In the genomic region with DNA sequence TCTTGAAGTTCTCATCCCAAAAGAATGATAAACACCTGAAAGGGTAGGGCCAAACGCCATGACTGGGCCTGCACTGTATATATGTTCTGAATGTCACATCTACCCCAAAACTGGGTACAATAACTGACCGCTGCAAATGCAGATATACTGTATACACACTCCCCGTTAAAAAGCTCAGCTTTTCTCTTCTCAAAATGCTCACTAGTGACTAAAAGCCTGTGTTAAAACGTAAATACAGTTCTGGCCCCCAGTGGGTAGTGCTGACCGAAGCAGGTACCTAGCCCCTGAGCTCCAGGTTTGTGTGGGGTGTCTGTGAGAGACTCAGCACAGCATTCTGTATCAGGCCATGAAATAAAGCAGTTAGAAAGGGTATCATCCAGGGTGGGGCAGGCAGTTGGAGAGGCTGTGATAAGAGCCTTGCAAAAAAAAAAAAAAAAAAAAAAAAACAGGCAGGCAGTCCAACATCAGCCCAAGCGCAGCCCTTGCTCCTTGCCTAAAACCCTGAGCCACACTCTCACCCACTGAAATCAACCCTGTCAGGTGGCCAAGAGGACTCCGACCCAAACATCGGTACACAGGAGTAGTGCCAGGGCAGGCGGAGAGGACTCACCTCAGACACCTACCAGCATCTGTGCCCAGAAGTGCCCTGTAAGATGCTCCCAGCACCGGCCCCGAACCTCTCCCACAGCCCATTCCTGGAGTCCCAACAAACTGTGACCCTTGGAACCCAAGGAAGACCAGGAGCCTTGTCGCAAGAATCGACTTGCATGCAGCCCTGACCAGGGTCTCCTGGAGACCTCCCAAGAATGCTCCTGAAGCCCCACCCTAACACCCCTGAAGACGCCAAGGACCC, we compare ENCODE assay signal across 8 mouse cellular contexts. TPM values are rescaled to one million over a fixed set of nuclear protein-coding genes. Genes with fewer than 3 reads are reported as not detected.
DNase-seq lines count a peak whose midpoint lies in the region; ATAC-seq and TF ChIP-seq lines count a peak whose summit lies in the region.

No protein-coding gene starts in this region.

- WGBS in heart, postnatal 0 days, result 48% methylated on average over 14 of the region's 14 CpGs
- whole genome bisulfite sequencing in limb, embryonic 11.5 days, result 53% methylated on average over 14 of the region's 14 CpGs
- WGBS in neural tube, embryonic 15.5 days, result 59% methylated on average over 14 of the region's 14 CpGs

- no peaks in the 10 kb centered on the region for H3K9me3 ChIP-seq in heart, postnatal 0 days (replicated peaks; ENCODE audit: control insufficient read depth, low read length)
- no peaks in the 10 kb centered on the region for H3K9me3 ChIP-seq in limb, embryonic 11.5 days (ENCODE audit: control insufficient read depth, low read length)
- no peaks in the 10 kb centered on the region for H3K9me3 ChIP-seq in neural tube, embryonic 15.5 days (replicated peaks)

- peak overlapping the region; percentile 86 for H3K4me2 ChIP-seq in heart, postnatal 0 days (ENCODE audit: low read depth, low read length)
- H3K4me2 ChIP-seq in limb, embryonic 11.5 days (ENCODE audit: low read depth, severe bottlenecking), result peak overlapping the region; percentile 85
- H3K4me2 ChIP-seq in neural tube, embryonic 15.5 days, result peak overlapping the region; percentile 77

- TF ChIP-seq CTCF in heart, postnatal 0 days (IDR thresholded peaks at IDR 0.05; ENCODE audit: low read depth), result no peak

- H3K9ac ChIP-seq in heart, postnatal 0 days (replicated peaks; ENCODE audit: low read depth, low read length), result peak overlapping the region; percentile 66
- peak overlapping the region; percentile 78 for H3K9ac ChIP-seq in limb, embryonic 11.5 days (ENCODE audit: low read length)
- H3K9ac ChIP-seq in neural tube, embryonic 15.5 days (replicated peaks), result peak overlapping the region; percentile 68

- no peak for TF ChIP-seq EP300 in heart, postnatal 0 days (IDR thresholded peaks at IDR 0.05; ENCODE audit: low read depth)

- ATAC-seq in common myeloid progenitor, adult 5-6 weeks (replicated peaks; ENCODE audit: low read depth, poor library complexity, severe bottlenecking), result peak; percentile 17; the same call in 1 of the 2 replicates
- ATAC-seq in heart, postnatal 0 days (ENCODE audit: insufficient read depth, low read depth), result no peak
- ATAC-seq in limb, embryonic 11.5 days (ENCODE audit: insufficient number of reproducible peaks, low FRiP score, low TSS enrichment, low read depth), result peak; percentile 29; the same call in 1 of the 2 replicates
- peak; percentile 26 for ATAC-seq in neural tube, embryonic 15.5 days (ENCODE audit: low FRiP score)

- DNase-seq in gastrocnemius, postnatal 10 days, result peak; percentile 7
- DNase-seq in gastrocnemius, postnatal 14 days, result no peak
- DNase-seq in heart, postnatal 0 days (ENCODE audit: low spot score), result no peak
- no peak for DNase-seq in limb, embryonic 11.5 days (ENCODE audit: low spot score)
- DNase-seq in urinary bladder, postnatal 10 days (ENCODE audit: low spot score), result no peak
- DNase-seq in urinary bladder, postnatal 36 days (ENCODE audit: low spot score in 2 of 2), result no peak

- peak overlapping the region; percentile 59 for H3K27ac ChIP-seq in heart, postnatal 0 days (ENCODE audit: low read depth)
- H3K27ac ChIP-seq in limb, embryonic 11.5 days (replicated peaks; ENCODE audit: low read depth, low read length), result no peak overlapping the region
- H3K27ac ChIP-seq in neural tube, embryonic 15.5 days (replicated peaks), result peak overlapping the region; percentile 60; the same call in 1 of the 2 replicates

- intact Hi-C loops in gastrocnemius, postnatal 14 days (cut with DNase I; ENCODE audit: low total_unique reads), result no loop called here

- no peaks in the 10 kb centered on the region for H3K27me3 ChIP-seq in heart, postnatal 0 days (ENCODE audit: control insufficient read depth, insufficient read depth, low read length)
- H3K27me3 ChIP-seq in limb, embryonic 11.5 days (ENCODE audit: control insufficient read depth, insufficient read depth, low read length), result no peaks in the 10 kb centered on the region
- H3K27me3 ChIP-seq in neural tube, embryonic 15.5 days (replicated peaks), result no peaks in the 10 kb centered on the region

- peaks cover 10% of the 10 kb centered on the region for H3K4me1 ChIP-seq in heart, postnatal 0 days (ENCODE audit: control insufficient read depth, insufficient read depth)
- peaks cover 6% of the 10 kb centered on the region; the same call in 1 of the 2 replicates for H3K4me1 ChIP-seq in limb, embryonic 11.5 days (ENCODE audit: control insufficient read depth, insufficient read depth, low read length)
- peaks cover 24% of the 10 kb centered on the region for H3K4me1 ChIP-seq in neural tube, embryonic 15.5 days

- H3K4me3 ChIP-seq in heart, postnatal 0 days (ENCODE audit: low read depth, low read length), result peak overlapping the region; percentile 72
- peak overlapping the region; percentile 69 for H3K4me3 ChIP-seq in limb, embryonic 11.5 days (ENCODE audit: low read depth, low read length)
- H3K4me3 ChIP-seq in neural tube, embryonic 15.5 days (replicated peaks), result peak overlapping the region; percentile 63

- H3K36me3 ChIP-seq in heart, postnatal 0 days (replicated peaks; ENCODE audit: control insufficient read depth, insufficient read depth, low read length), result no peaks in the 10 kb centered on the region
- peaks cover 5% of the 10 kb centered on the region; the same call in 1 of the 2 replicates for H3K36me3 ChIP-seq in limb, embryonic 11.5 days (ENCODE audit: control insufficient read depth, insufficient read depth, low read length)
- H3K36me3 ChIP-seq in neural tube, embryonic 15.5 days, result peaks cover 7% of the 10 kb centered on the region; the same call in 1 of the 2 replicates

RNA-seq across cellular contexts. Expression of gene Stx2, which starts 1.0 kb away (rescaled TPM):
- 10 to 100 TPM; 11.5 to 15.3 TPM for total RNA-seq in gastrocnemius, postnatal 10 days (2021)
- 10 to 100 TPM in 1 of 2 experiments, 1 to 10 TPM in 1; 8.7 to 10.4 TPM for total RNA-seq in gastrocnemius, postnatal 14 days (2021)
- total RNA-seq in common myeloid progenitor, adult 5-6 weeks (2017), result 38.6 and 74.1 TPM in 2 replicates
- 19.8 and 36.8 TPM in 2 replicates for total RNA-seq in heart, postnatal 0 days (2014; rRNA removed; ENCODE audit: low replicate concordance)
- 14.6 and 16.3 TPM in 2 replicates for polyA plus RNA-seq in heart, postnatal 0 days (2015; fragmentation: Nextera tagmentation; extraction: Ambion mirVana)
- 27.3 and 31.1 TPM in 2 replicates for polyA plus RNA-seq in limb, embryonic 11.5 days (2014; fragmentation: Nextera tagmentation; extraction: Ambion mirVana)
- polyA plus RNA-seq in neural tube, embryonic 15.5 days (2015; fragmentation: Nextera tagmentation; extraction: Ambion mirVana), result 20.1 and 20.5 TPM in 2 replicates

RNA-seq across cellular contexts. Expression of gene Ran, which starts 12.5 kb away (rescaled TPM):
- 10 to 100 TPM; 88.5 to 91.3 TPM for total RNA-seq in gastrocnemius, postnatal 10 days (2021)
- 10 to 100 TPM; 75.3 to 78.2 TPM for total RNA-seq in gastrocnemius, postnatal 14 days (2021)
- total RNA-seq in common myeloid progenitor, adult 5-6 weeks (2017), result 494 and 900 TPM in 2 replicates
- total RNA-seq in heart, postnatal 0 days (2014; rRNA removed; ENCODE audit: low replicate concordance), result 128 and 989 TPM in 2 replicates
- 188 and 196 TPM in 2 replicates for polyA plus RNA-seq in heart, postnatal 0 days (2015; fragmentation: Nextera tagmentation; extraction: Ambion mirVana)
- polyA plus RNA-seq in limb, embryonic 11.5 days (2014; fragmentation: Nextera tagmentation; extraction: Ambion mirVana), result 910 TPM in 2 replicates
- polyA plus RNA-seq in neural tube, embryonic 15.5 days (2015; fragmentation: Nextera tagmentation; extraction: Ambion mirVana), result 311 and 368 TPM in 2 replicates

RNA-seq across cellular contexts. Expression of gene Rimbp2, which starts 54.0 kb away (rescaled TPM):
- total RNA-seq in gastrocnemius, postnatal 10 days (2021), result under 1 TPM; 0.07 to 0.25 TPM
- under 1 TPM in 1 of 2 experiments, not detected in 1; 0.12 TPM for total RNA-seq in gastrocnemius, postnatal 14 days (2021)
- not detected in 2 replicates for total RNA-seq in common myeloid progenitor, adult 5-6 weeks (2017)
- 0.04 TPM in 1 of 2 replicates, not detected in the other for total RNA-seq in heart, postnatal 0 days (2014; rRNA removed; ENCODE audit: low replicate concordance)
- polyA plus RNA-seq in heart, postnatal 0 days (2015; fragmentation: Nextera tagmentation; extraction: Ambion mirVana), result 0.03 and 0.07 TPM in 2 replicates
- 0.09 and 0.11 TPM in 2 replicates for polyA plus RNA-seq in limb, embryonic 11.5 days (2014; fragmentation: Nextera tagmentation; extraction: Ambion mirVana)
- polyA plus RNA-seq in neural tube, embryonic 15.5 days (2015; fragmentation: Nextera tagmentation; extraction: Ambion mirVana), result 5.8 and 7.0 TPM in 2 replicates
